Mouse (Mus musculus): ENCODE measurements around the gene Pcgf5. TPM values are rescaled to one million over a fixed set of nuclear protein-coding genes. Genes with fewer than 3 reads are reported as not detected.

Gene Pcgf5
- polyA plus RNA-seq, 1 experiment from 2014 or later = 22.6 TPM

DNA sequence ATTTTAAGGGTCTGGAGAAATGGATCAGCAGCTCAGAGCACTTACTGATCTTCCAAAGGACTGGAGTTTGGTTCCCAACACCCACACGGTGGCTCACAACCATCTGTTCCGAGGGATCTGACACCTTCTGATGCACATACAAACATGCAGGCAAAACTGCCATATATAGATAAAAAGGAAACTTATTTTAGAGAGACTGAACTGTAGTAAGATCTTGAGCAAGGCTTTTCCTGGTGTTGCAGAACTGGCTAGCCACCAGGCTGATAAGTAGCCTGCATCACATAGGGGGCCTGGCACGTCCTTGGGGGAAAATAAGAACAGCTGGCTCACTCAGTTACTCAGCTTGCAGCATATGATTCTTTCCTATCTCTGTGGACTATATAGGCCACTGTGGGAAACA is 147.4 kb downstream of the Pcgf5 start:
- Histone ChIP-seq H3K9me3 (replicated peaks) (no peaks in the 10 kb centered on the region), H3K4me1 (replicated peaks) (no peaks in the 10 kb centered on the region; the same call in 1 of the 2 replicates), H3K27ac (no peak overlapping the region), H3K4me3 (replicated peaks) (no peak overlapping the region), H3K9ac (no peak overlapping the region), H3K4me2 (no peak overlapping the region), H3K27me3 (no peaks in the 10 kb centered on the region), H3K36me3 (no peaks in the 10 kb centered on the region)
- WGBS (ENCODE audit: insufficient replicate concordance) = 33% methylated on average over 3 of the region's 3 CpGs
- DNase-seq (no peak), ATAC-seq (ENCODE audit: low read depth) (no peak)

DNA sequence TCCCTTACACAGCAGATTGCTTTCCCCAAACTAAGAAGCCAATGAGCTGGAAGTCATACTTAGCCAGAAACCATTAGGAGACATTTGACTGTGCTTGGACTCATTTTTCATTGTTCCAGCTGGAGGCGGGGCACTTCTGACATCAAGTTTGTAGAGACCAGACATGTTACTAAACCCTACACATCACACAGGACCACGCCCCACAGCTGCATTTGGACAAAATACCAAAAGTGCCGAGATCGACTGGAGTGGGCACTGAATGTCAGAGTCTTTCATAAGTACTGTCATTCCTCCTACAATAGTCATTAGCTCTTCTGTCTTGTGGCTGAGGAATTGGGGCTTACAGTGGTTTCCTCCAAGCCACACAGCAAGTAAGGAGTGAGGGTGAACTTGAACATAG is 148.4 kb downstream of the Pcgf5 start:
- ATAC-seq (ENCODE audit: low read depth) = no peak

GRCm38 (mm10) chr19:36497067-36497466 is 149.0 kb downstream of the Pcgf5 start:
- Histone ChIP-seq H3K36me3 (no peaks in the 10 kb centered on the region), H3K27ac (no peak overlapping the region), H3K9ac (no peak overlapping the region), H3K4me3 (replicated peaks) (no peak overlapping the region), H3K27me3 (no peaks in the 10 kb centered on the region), H3K9me3 (replicated peaks) (no peaks in the 10 kb centered on the region), H3K4me2 (no peak overlapping the region), H3K4me1 (replicated peaks) (no peaks in the 10 kb centered on the region; the same call in 1 of the 2 replicates)
- no peak for DNase-seq
- ATAC-seq (ENCODE audit: low read depth) = no peak
- WGBS (ENCODE audit: insufficient replicate concordance) = 64% methylated on average over 4 of the region's 4 CpGs

More for the DNA sequence above, 148.4 kb downstream of the Pcgf5 start:
- H3K4me3 ChIP-seq (replicated peaks) = no peak overlapping the region
- 61% methylated on average over 4 of the region's 4 CpGs for WGBS (ENCODE audit: insufficient replicate concordance)
- DNase-seq = no peak
- no peaks in the 10 kb centered on the region for H3K36me3 ChIP-seq
- H3K4me2 ChIP-seq = no peak overlapping the region
- no peaks in the 10 kb centered on the region for H3K27me3 ChIP-seq
- H3K9ac ChIP-seq = no peak overlapping the region
- no peaks in the 10 kb centered on the region for H3K9me3 ChIP-seq (replicated peaks)
- H3K4me1 ChIP-seq (replicated peaks) = no peaks in the 10 kb centered on the region; the same call in 1 of the 2 replicates
- H3K27ac ChIP-seq = no peak overlapping the region

GRCm38 (mm10) chr19:36497744-36498143 is 149.6 kb downstream of the Pcgf5 start:
- H3K4me3 ChIP-seq (replicated peaks) = no peak overlapping the region
- H3K9me3 ChIP-seq (replicated peaks) = no peaks in the 10 kb centered on the region
- no peaks in the 10 kb centered on the region; the same call in 1 of the 2 replicates for H3K4me1 ChIP-seq (replicated peaks)
- H3K36me3 ChIP-seq = no peaks in the 10 kb centered on the region
- DNase-seq (no peak), ATAC-seq (ENCODE audit: low read depth) (no peak)
- H3K27ac ChIP-seq = no peak overlapping the region
- H3K4me2 ChIP-seq = no peak overlapping the region
- H3K27me3 ChIP-seq = no peaks in the 10 kb centered on the region
- H3K9ac ChIP-seq = no peak overlapping the region
- 47% methylated on average over 5 of the region's 5 CpGs for WGBS (ENCODE audit: insufficient replicate concordance)

GRCm38 (mm10) chr19:36504716-36505115 is 156.6 kb downstream of the Pcgf5 start:
- no peak overlapping the region for H3K4me3 ChIP-seq (replicated peaks)
- H3K27ac ChIP-seq = no peak overlapping the region
- H3K4me1 ChIP-seq (replicated peaks) = no peaks in the 10 kb centered on the region
- H3K9me3 ChIP-seq (replicated peaks) = no peaks in the 10 kb centered on the region
- 69% methylated on average over 2 of the region's 2 CpGs for WGBS (ENCODE audit: insufficient replicate concordance)
- no peaks in the 10 kb centered on the region for H3K36me3 ChIP-seq
- H3K4me2 ChIP-seq = no peak overlapping the region
- DNase-seq = no peak
- H3K9ac ChIP-seq = no peak overlapping the region
- no peaks in the 10 kb centered on the region for H3K27me3 ChIP-seq
- no peak for ATAC-seq (ENCODE audit: low read depth)

Other genes with a start within 250 kb of the Pcgf5 start
- 0.37 and 0.95 TPM in 2 replicates for gene Ankrd1, start 228.2 kb upstream of the Pcgf5 start, polyA plus RNA-seq (2015; fragmentation: Nextera tagmentation; extraction: Ambion mirVana)
- gene Hectd2, start 206.3 kb downstream of the Pcgf5 start, polyA plus RNA-seq (2015; fragmentation: Nextera tagmentation; extraction: Ambion mirVana) = 0.35 and 0.46 TPM in 2 replicates

All from liver, embryonic 13.5 days (tissue).